Mouse (Mus musculus): ENCODE data around the gene Krtap6-5. TPM values are rescaled to one million over a fixed set of nuclear protein-coding genes. Genes with fewer than 3 reads are reported as not detected.

Gene Krtap6-5
- not detected for polyA plus RNA-seq (2017; shearing (Covaris generic))

DNA sequence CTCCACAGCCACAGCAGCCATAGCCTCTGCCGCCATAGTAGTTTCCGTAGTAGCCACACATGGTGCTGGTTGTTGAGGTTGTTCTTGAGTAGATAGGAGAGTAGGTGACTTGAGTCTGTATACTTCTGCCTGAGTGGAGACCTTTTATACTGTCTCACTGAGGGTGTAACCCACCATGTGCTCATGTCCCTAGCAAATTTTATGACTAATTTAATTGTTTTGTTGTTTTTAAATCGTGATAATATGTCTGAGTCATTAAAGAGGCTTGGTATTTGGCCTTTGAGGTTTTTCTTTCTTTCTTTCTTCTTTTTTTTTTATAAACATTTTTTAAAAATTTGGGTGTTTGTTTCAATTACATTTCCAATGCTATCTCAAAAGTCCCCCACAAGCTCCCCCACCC, at the start of gene Krtap6-5:
TSS of gene Krtap6-5 (minus strand) at position 101 of the 400 bp plus-strand sequence.

GRCm38 (mm10) chr16:89063902-89064301, 16.2 kb upstream of the Krtap6-5 start, which contains the start of gene 1110025L11Rik:
1110025L11Rik (minus strand) TSS chr16:89064002.

GRCm38 (mm10) chr16:89041372-89041771, 6.3 kb downstream of the Krtap6-5 start, which contains the start of gene Gm10228:
Gm10228 (minus strand) TSS chr16:89041472.

GRCm38 (mm10) chr16:89031399-89031798, 16.3 kb downstream of the Krtap6-5 start, which contains the start of gene Krtap6-1:
Krtap6-1 (plus strand) TSS chr16:89031699.

DNA sequence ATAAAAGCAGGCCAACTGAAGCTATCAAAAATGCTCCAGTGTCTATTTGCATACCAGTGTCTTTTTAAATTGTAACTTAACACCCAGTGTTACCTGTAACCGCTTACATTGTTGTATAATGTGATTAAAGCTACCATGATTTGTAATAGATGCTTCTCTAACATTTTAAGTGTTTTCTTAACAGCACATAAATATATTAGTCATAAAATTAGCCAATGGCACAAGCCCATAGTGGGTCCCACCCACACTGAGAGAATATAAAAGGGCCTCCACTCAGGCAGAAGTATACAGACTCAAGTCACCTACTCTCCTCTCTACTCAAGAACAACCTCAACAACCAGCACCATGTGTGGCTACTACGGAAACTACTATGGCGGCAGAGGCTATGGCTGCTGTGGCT, 32.7 kb downstream of the Krtap6-5 start, which contains the start of gene Gm10229:
TSS of gene Gm10229 (plus strand) at position 301 of the 400 bp plus-strand sequence.

DNA sequence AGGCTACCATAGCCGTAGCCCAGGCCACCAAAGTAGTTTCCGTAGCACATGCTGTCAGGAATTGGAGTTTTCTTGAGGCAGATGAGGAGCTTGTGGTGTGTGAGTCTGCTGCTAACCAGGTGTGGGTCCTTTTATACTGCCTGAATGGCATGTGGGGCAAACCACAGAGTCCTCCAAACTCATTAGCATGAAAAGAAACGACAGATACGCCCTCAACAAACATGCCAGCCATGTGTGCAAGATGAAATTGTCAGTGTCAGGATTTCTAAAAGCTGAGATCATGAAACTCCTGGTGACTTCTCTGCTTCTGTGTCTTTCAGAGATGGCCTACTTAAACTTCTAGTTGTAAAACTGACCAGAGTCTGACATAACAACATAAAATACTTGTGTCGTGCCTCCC, 37.0 kb downstream of the Krtap6-5 start, which contains the start of gene Krtap22-2:
TSS of gene Krtap22-2 (minus strand) at position 101 of the 400 bp plus-strand sequence.

Other genes starting within 250 kb of the Krtap6-5 start
- not detected for gene Gm20741, start 235.7 kb downstream of the Krtap6-5 start, polyA plus RNA-seq (2017; shearing (Covaris generic))
- gene Krtap15, start 227.7 kb downstream of the Krtap6-5 start, polyA plus RNA-seq (2017; shearing (Covaris generic)), result not detected
- not detected for gene Krtap14, start 221.7 kb downstream of the Krtap6-5 start, polyA plus RNA-seq (2017; shearing (Covaris generic))
- not detected for gene Krtap19-1, start 178.5 kb downstream of the Krtap6-5 start, polyA plus RNA-seq (2017; shearing (Covaris generic))
- gene Krtap19-2, start 173.6 kb downstream of the Krtap6-5 start, polyA plus RNA-seq (2017; shearing (Covaris generic)), result not detected
- not detected for gene Krtap19-3, start 169.8 kb downstream of the Krtap6-5 start, polyA plus RNA-seq (2017; shearing (Covaris generic))
- gene Krtap19-4, start 162.8 kb downstream of the Krtap6-5 start, polyA plus RNA-seq (2017; shearing (Covaris generic)), result not detected
- gene Krtap19-5, start 151.4 kb downstream of the Krtap6-5 start, polyA plus RNA-seq (2017; shearing (Covaris generic)), result not detected
- gene Krtap19-9b, start 115.6 kb downstream of the Krtap6-5 start, polyA plus RNA-seq (2017; shearing (Covaris generic)), result not detected
- not detected for gene Krtap16-3, start 85.0 kb downstream of the Krtap6-5 start, polyA plus RNA-seq (2017; shearing (Covaris generic))
- not detected for gene Krtap22-2, start 37.1 kb downstream of the Krtap6-5 start, polyA plus RNA-seq (2017; shearing (Covaris generic))
- gene Gm10229, start 32.6 kb downstream of the Krtap6-5 start, polyA plus RNA-seq (2017; shearing (Covaris generic)), result not detected
- not detected for gene Krtap6-1, start 16.2 kb downstream of the Krtap6-5 start, polyA plus RNA-seq (2017; shearing (Covaris generic))
- not detected for gene Gm10228, start 6.4 kb downstream of the Krtap6-5 start, polyA plus RNA-seq (2017; shearing (Covaris generic))
- not detected for gene 1110025L11Rik, start 16.1 kb upstream of the Krtap6-5 start, polyA plus RNA-seq (2017; shearing (Covaris generic))
- gene Krtap6-3, start 36.1 kb upstream of the Krtap6-5 start, polyA plus RNA-seq (2017; shearing (Covaris generic)), result not detected
- gene Gm6358, start 93.0 kb upstream of the Krtap6-5 start, polyA plus RNA-seq (2017; shearing (Covaris generic)), result not detected
- gene Gm10061, start 103.2 kb upstream of the Krtap6-5 start, polyA plus RNA-seq (2017; shearing (Covaris generic)), result not detected
- not detected for gene Gm9789, start 110.1 kb upstream of the Krtap6-5 start, polyA plus RNA-seq (2017; shearing (Covaris generic))
- not detected for gene Gm7735, start 121.6 kb upstream of the Krtap6-5 start, polyA plus RNA-seq (2017; shearing (Covaris generic))
- gene 1110057P08Rik, start 126.9 kb upstream of the Krtap6-5 start, polyA plus RNA-seq (2017; shearing (Covaris generic)), result not detected
- gene Krtap20-2, start 158.0 kb upstream of the Krtap6-5 start, polyA plus RNA-seq (2017; shearing (Covaris generic)), result not detected

Data from CD4-positive, CD25-positive, alpha-beta regulatory T cell (primary cell).